Mouse (Mus musculus): Measurements from ENCODE around the gene Alkbh4. TPM values are rescaled to one million over a fixed set of nuclear protein-coding genes. Genes with fewer than 3 reads are reported as not detected.
A peak's percentile ranks its signal among the peaks of the same experiment; 100 is the strongest.

Gene Alkbh4
- polyA plus RNA-seq, 1 experiment: 19.6 TPM

GRCm38 (mm10) chr5:136115891-136116783 lies 19.8 kb upstream of the Alkbh4 start, which contains the start of gene Polr2j:
Polr2j (plus strand) TSS chr5:136116631.
- TF ChIP-seq POLR2A (IDR thresholded peaks at IDR 0.05; ENCODE audit: low read depth, low read length): peak; percentile 78
- peak; percentile 97 for TF ChIP-seq CTCF (IDR thresholded peaks at IDR 0.05; ENCODE audit: extremely low read depth, insufficient read depth, insufficient read length, insufficient replicate concordance)
- peaks cover 7% of the 10 kb centered on the region; the same call in 1 of the 2 replicates for H3K4me1 ChIP-seq (ENCODE audit: control insufficient read depth, insufficient read depth, insufficient read length)
- peak within 1 kb of the TSS; percentile 87 for H3K4me3 ChIP-seq (ENCODE audit: extremely low read depth, insufficient read depth, insufficient read length)
- DNase-seq (ENCODE audit: low read depth in 1 of 2, low spot score in 2 of 2): peak; percentile 91 to 96
- WGBS: 3% methylated on average over 42 of the region's 42 CpGs
- H3K27ac ChIP-seq (ENCODE audit: insufficient read depth, low read length): peak within 1 kb of the TSS; percentile 70
- peaks cover 2% of the 10 kb centered on the region for H3K36me3 ChIP-seq (ENCODE audit: control insufficient read depth, insufficient read depth, low read length)
- H3K27me3 ChIP-seq (ENCODE audit: control insufficient read depth, insufficient read depth, low read length): no peaks in the 10 kb centered on the region

GRCm38 (mm10) chr5:136116784-136117112 lies 19.2 kb upstream of the Alkbh4 start:
- under 1% methylated on average over 22 of the region's 22 CpGs for WGBS
- Histone ChIP-seq H3K27ac (ENCODE audit: insufficient read depth, low read length) (peak overlapping the region; percentile 70), H3K4me1 (ENCODE audit: control insufficient read depth, insufficient read depth, insufficient read length) (peaks cover 7% of the 10 kb centered on the region; the same call in 1 of the 2 replicates)

GRCm38 (mm10) chr5:136122165-136122564 lies 13.8 kb upstream of the Alkbh4 start:
- TF ChIP-seq CTCF (IDR thresholded peaks at IDR 0.05; ENCODE audit: extremely low read depth, insufficient read depth, insufficient read length, insufficient replicate concordance) (no peak), POLR2A (IDR thresholded peaks at IDR 0.05; ENCODE audit: low read depth, low read length) (no peak)
- Histone ChIP-seq H3K4me3 (ENCODE audit: extremely low read depth, insufficient read depth, insufficient read length) (no peak overlapping the region), H3K27me3 (ENCODE audit: control insufficient read depth, insufficient read depth, low read length) (no peaks in the 10 kb centered on the region), H3K27ac (ENCODE audit: insufficient read depth, low read length) (no peak overlapping the region), H3K4me1 (ENCODE audit: control insufficient read depth, insufficient read depth, insufficient read length) (peaks cover 7% of the 10 kb centered on the region; the same call in 1 of the 2 replicates), H3K36me3 (ENCODE audit: control insufficient read depth, insufficient read depth, low read length) (peaks cover 31% of the 10 kb centered on the region)
- no peak for DNase-seq (ENCODE audit: low read depth in 1 of 2, low spot score in 2 of 2)
- 92% methylated on average over 10 of the region's 10 CpGs for WGBS

More at GRCm38 (mm10) chr5:136116784-136117112, 19.2 kb upstream of the Alkbh4 start:
- peaks cover 2% of the 10 kb centered on the region for H3K36me3 ChIP-seq (ENCODE audit: control insufficient read depth, insufficient read depth, low read length)
- TF ChIP-seq POLR2A (IDR thresholded peaks at IDR 0.05; ENCODE audit: low read depth, low read length): no peak
- no peak for DNase-seq (ENCODE audit: low read depth in 1 of 2, low spot score in 2 of 2)
- H3K27me3 ChIP-seq (ENCODE audit: control insufficient read depth, insufficient read depth, low read length): no peaks in the 10 kb centered on the region
- peak overlapping the region; percentile 87 for H3K4me3 ChIP-seq (ENCODE audit: extremely low read depth, insufficient read depth, insufficient read length)

GRCm38 (mm10) chr5:136136292-136136990 lies 495 bp downstream of the Alkbh4 start:
- no peak for DNase-seq (ENCODE audit: low read depth in 1 of 2, low spot score in 2 of 2)
- Histone ChIP-seq H3K27me3 (ENCODE audit: control insufficient read depth, insufficient read depth, low read length) (no peaks in the 10 kb centered on the region), H3K27ac (ENCODE audit: insufficient read depth, low read length) (peak overlapping the region; percentile 81), H3K36me3 (ENCODE audit: control insufficient read depth, insufficient read depth, low read length) (peaks cover 26% of the 10 kb centered on the region), H3K4me1 (ENCODE audit: control insufficient read depth, insufficient read depth, insufficient read length) (peaks cover 5% of the 10 kb centered on the region; the same call in 1 of the 2 replicates), H3K4me3 (ENCODE audit: extremely low read depth, insufficient read depth, insufficient read length) (peak overlapping the region; percentile 74)
- 5% methylated on average over 20 of the region's 20 CpGs for WGBS
- TF ChIP-seq POLR2A (IDR thresholded peaks at IDR 0.05; ENCODE audit: low read depth, low read length): no peak
- TF ChIP-seq CTCF (IDR thresholded peaks at IDR 0.05; ENCODE audit: extremely low read depth, insufficient read depth, insufficient read length, insufficient replicate concordance): no peak

- H3K36me3 ChIP-seq (ENCODE audit: control insufficient read depth, insufficient read depth, low read length): peaks cover 22% of the 10 kb centered on the region
Measured at GRCm38 (mm10) chr5:136137658-136138274, 1.8 kb downstream of the Alkbh4 start.

GRCm38 (mm10) chr5:136139393-136139792 lies 3.4 kb downstream of the Alkbh4 start:
- H3K27me3 ChIP-seq (ENCODE audit: control insufficient read depth, insufficient read depth, low read length): no peaks in the 10 kb centered on the region
- DNase-seq (ENCODE audit: low read depth in 1 of 2, low spot score in 2 of 2): no peak
- peaks cover 5% of the 10 kb centered on the region; the same call in 1 of the 2 replicates for H3K4me1 ChIP-seq (ENCODE audit: control insufficient read depth, insufficient read depth, insufficient read length)
- peaks cover 22% of the 10 kb centered on the region for H3K36me3 ChIP-seq (ENCODE audit: control insufficient read depth, insufficient read depth, low read length)
- H3K4me3 ChIP-seq (ENCODE audit: extremely low read depth, insufficient read depth, insufficient read length): no peak overlapping the region
- TF ChIP-seq CTCF (IDR thresholded peaks at IDR 0.05; ENCODE audit: extremely low read depth, insufficient read depth, insufficient read length, insufficient replicate concordance) (no peak), POLR2A (IDR thresholded peaks at IDR 0.05; ENCODE audit: low read depth, low read length) (no peak)
- 78% methylated on average over 13 of the region's 13 CpGs for WGBS
- peak overlapping the region; percentile 31; the same call in 1 of the 2 replicates for H3K27ac ChIP-seq (ENCODE audit: insufficient read depth, low read length)

More at GRCm38 (mm10) chr5:136137658-136138274, 1.8 kb downstream of the Alkbh4 start:
- Histone ChIP-seq H3K4me3 (ENCODE audit: extremely low read depth, insufficient read depth, insufficient read length) (no peak overlapping the region), H3K4me1 (ENCODE audit: control insufficient read depth, insufficient read depth, insufficient read length) (peaks cover 5% of the 10 kb centered on the region; the same call in 1 of the 2 replicates), H3K27ac (ENCODE audit: insufficient read depth, low read length) (no peak overlapping the region), H3K27me3 (ENCODE audit: control insufficient read depth, insufficient read depth, low read length) (no peaks in the 10 kb centered on the region)
- TF ChIP-seq POLR2A (IDR thresholded peaks at IDR 0.05; ENCODE audit: low read depth, low read length) (no peak), CTCF (IDR thresholded peaks at IDR 0.05; ENCODE audit: extremely low read depth, insufficient read depth, insufficient read length, insufficient replicate concordance) (peak; percentile 64; the same call in 1 of the 2 replicates)
- peak; percentile 47 to 61 for DNase-seq (ENCODE audit: low read depth in 1 of 2, low spot score in 2 of 2)
- WGBS: 67% methylated on average over 13 of the region's 13 CpGs

Measured in spleen, adult 2 months (tissue).